Mouse (Mus musculus) v-Abl transformed pro-B cells (cell line): Measurements from ENCODE around the gene Dgkz.

Experiments
- in situ Hi-C, 2 experiments: fragments of 400-800 bp; cut with MboI; formaldehyde crosslinking; loops; one replicate each; pipeline ENCODE4 v1.15.1; 2025; ENCODE audit not compliant: unreplicated experiment in 2 of 2

Gene Dgkz

DNA sequence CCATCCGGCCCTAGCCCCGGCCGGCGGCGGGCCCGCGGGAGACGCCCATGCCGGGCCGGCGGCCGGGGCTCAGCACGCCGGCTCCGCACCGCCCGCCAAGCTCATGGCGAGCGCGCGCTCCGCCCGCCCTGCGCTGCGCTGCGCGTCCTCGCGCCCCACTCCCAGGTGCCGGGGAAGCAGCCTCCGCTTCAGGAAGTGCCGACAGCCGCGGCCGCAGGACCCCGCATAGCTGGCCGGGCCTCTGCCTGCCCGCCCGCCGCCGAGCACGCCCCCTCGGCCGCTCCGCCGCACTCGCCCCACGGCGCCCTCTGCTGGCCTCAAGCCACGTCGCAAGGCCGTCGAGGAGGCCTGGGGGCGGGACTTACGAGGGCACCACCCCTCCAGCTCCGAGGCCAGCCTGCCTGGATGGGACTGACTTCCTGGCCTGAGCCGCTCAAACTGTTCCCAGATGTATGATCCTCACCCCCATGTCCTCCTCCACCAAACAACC, 12.2 kb downstream of the Dgkz start:
- in situ Hi-C loops = loop anchor here in 1 of 2 experiments (25.0 kb wide), 2 partner anchors 1224 to 1474 kb away; partner anchors contain the start of gene Trp53i11

DNA sequence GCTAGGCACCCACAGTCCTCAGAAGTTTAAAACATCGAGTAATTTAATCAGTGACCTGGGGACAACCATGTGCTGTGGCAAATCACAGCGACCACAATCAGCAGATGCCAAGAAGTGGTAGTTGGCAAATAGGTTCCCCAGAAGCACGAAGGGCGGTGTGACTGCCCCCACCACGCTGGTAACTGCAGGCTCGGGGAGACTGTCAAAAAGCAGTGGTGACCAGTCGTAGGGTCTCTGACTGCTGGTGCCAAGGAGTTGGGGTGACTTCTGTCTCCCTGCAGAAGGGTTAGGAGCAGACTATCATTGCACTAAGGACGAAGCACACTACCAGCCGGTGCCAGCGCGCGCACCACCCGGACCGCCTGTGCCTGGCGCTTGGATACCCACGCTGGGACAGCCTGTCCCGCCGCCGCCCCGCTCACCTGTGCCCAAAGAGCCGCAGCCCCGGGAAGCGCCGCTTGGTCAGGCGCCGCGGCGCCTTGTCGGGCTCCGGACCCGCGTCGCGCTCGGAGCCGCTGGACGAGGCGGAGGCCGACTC, 12.7 kb downstream of the Dgkz start:
- in situ Hi-C loops = loop anchor here in 1 of 2 experiments (25.0 kb wide), 2 partner anchors 1224 to 1474 kb away; partner anchors contain the start of gene Trp53i11

DNA sequence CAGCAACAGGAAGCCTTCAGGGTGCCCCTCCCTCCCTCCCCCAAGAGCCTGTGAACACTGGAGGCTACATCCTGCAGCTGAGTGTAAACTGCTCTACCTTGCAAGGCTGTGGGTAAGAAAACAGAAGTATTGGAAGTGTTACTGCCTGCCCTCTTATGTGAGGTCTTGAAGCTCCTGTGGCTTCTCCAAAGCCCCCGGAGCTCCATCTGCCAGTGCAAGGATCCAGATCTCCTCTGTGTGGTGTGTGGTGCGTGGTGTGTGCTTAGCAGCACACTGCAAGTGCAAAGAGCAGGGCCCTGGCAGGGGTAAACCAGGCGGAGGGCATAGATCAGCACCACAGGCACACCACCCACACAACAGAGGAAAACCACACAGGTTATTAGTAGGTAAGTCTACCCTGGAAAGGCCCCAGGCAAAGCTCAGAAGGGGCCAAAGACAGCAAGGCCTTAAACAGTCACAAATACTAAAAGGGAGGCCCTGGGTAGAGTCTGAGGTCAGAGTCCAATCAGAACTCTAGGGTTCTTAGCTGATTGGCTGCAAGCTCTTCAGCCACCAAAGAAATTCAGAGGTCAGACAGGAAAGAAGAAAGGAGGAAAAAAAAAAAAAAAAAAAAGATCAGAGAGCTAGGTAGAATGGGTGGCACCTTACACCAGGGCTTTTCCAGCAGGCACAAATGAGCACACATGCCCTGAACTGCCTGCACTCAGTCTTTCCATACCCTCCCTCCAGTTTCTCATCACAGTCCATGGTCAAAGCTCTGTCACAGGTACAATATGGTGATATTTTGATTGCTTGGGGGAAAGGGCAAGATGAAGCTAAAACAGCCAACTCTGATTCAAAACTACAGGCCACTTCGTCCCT, 13.5 kb downstream of the Dgkz start:
- in situ Hi-C loops = loop anchor here in 1 of 2 experiments (25.0 kb wide), 2 partner anchors 1225 to 1475 kb away; partner anchors contain the start of gene Trp53i11

DNA sequence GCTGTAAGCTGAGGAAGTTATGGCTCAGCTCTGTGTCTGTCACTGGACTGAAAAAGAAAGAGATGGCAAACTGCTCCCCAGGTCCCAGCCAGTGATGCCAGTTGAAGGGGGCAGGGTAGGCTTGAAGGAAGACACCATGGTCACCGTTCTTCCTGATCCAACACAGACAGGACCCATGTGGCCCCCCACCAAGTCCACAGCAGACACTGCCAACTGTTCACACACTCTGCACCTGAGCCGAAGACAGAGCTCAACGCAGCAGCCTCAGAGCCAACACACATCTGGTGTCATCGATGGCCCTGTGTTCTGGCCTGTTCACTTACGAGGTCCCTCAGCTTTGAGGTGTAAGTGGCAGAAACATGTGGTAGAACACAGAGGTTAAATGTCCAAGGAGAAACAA, 15.2 kb downstream of the Dgkz start:
- in situ Hi-C loops = loop anchor here in 1 of 2 experiments (25.0 kb wide), 2 partner anchors 1227 to 1477 kb away; partner anchors contain the start of gene Trp53i11

DNA sequence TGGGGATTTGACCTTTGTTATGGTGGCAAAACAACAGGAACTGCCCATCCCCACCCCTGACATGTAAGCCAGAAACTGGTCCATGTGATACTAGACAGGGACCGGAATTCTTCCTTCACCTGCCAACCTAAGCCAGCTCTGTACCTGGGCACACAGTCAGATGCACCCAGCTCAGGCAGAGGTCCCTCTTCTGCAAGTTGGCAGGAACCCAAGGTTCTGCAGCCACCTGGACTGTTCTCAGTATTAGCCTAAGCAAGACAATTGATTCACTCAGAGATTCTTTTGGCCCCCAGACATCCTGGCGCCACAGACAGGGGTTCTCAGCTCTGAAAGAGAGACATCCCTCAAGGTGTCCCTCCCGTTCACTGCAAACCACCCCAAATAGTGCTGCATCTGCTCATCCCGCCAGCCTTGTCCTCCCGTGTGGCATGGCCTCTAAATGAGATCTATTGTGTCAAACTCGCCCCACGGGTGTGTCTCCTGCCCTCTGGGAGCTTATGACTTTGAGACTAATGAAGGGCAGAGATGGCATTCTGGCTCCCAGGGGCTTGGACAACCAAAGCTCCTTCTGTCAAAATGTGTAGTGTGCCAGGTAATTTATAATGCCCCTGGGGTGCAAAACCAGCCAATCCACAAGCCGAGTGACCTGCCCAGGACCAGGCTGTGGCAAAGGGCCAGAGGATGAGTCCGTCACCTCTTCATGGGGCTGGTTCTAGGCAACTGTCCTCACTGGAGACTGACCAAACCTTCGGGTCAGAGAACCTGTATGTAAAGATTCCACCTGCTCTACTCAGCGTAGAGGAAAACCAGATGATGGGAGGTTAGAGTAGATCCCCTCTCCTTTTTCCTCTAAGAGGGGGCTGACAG, 15.9 kb downstream of the Dgkz start:
- in situ Hi-C loops = loop anchor here in 1 of 2 experiments (25.0 kb wide), 2 partner anchors 1228 to 1478 kb away; partner anchors contain the start of gene Trp53i11

DNA sequence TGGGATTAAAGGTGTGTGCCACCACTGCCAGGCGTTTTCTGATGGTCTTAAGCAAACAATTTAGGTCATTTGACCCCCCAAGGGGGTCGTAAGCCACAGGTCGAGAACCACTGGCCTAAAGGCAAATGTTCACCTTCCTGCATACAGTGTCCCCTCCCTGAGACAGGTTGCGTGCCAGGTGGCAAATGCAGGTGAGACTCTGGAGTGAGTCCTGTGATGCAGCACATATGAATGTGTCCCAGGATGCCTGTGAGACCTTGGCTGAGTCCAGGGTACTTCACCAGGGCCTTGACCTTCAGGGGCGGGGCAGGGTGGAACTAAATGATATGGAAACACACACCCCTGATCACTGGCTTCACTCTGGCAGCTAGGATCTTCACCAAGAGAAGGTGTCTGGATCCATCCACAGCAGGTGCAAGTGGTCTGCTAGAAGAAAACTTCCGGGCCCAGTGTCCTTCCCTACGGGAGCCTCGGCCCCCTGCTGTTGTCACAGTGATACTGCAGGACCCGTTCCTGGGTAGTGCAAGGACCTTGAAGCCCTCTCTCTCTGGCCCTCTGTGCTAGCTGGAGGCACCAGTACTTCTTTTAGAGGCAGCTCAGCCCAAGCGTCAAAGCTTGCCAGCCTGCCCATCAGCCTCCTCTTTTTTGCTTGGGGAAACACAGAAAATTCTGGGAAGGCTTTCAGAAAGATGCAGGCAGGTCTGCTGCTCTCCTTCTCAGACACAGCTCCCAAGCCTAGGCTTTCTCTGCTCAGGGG, 16.8 kb downstream of the Dgkz start:
- in situ Hi-C loops = loop anchor here in 1 of 2 experiments (25.0 kb wide), 2 partner anchors 1228 to 1478 kb away; partner anchors contain the start of gene Trp53i11

DNA sequence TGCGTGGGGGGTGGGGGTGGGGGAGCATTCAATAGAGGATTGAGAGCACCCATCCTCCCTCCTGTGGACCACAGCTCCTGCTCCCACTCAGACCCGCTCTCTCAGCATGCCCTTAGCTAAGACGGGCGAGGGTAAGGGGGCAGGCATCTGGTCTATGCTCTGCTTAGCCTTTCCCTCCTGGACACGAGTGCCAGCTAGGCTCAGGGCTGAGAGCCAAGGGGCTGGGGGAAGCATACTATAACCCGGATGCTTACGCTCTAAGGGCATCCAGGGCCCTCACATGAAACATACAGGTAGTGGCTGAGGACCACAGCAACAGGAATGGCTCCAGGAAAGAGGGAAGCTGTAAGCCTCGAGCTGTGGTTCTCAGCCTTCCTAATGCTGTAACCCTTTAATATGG, 17.6 kb downstream of the Dgkz start:
- in situ Hi-C loops = loop anchor here in 1 of 2 experiments (25.0 kb wide), 2 partner anchors 1229 to 1479 kb away; partner anchors contain the start of gene Trp53i11

DNA sequence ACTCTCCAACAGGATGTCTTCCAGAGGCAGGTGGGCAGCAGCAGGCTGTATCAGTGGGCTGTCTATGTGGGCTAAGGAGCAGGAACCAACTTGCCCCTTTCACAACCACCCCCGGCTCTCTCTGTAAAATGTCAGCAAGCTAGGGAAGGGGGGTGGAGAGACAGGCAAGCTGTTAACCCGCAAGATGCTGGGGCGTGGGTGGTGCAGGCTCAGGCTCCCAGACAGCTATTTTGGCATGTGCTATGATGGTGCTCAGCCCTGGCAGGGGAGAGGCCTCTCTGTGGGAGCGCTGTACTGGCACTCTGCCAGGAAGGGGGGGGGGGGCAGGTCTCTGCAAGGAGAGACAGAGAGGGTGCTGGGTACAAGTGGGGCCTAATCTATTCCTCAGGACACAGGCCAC, 18.6 kb downstream of the Dgkz start:
- in situ Hi-C loops = loop anchor here in 1 of 2 experiments (25.0 kb wide), 2 partner anchors 1230 to 1480 kb away; partner anchors contain the start of gene Trp53i11

DNA sequence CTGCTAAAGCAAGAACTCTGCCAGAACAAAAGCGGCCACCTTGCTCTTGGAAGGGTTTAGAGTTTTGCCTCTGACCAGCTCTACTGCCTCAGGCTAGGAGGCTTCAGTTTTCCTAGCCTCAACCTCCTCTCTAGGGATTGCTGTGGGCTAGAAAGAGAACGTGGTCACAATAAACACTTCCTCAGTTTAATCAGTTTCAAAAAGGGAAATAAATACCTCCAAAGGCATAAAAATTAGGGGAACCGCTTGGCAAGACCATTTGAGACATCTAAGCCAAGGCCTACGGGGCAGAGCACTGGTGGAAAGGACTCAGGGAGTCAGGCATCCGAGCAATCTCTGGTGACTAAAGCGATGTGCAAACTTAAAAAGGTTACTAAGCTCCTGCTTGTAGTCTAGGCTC, 19.8 kb downstream of the Dgkz start:
- in situ Hi-C loops = loop anchor here in 1 of 2 experiments (25.0 kb wide), 2 partner anchors 1231 to 1481 kb away; partner anchors contain the start of gene Trp53i11

DNA sequence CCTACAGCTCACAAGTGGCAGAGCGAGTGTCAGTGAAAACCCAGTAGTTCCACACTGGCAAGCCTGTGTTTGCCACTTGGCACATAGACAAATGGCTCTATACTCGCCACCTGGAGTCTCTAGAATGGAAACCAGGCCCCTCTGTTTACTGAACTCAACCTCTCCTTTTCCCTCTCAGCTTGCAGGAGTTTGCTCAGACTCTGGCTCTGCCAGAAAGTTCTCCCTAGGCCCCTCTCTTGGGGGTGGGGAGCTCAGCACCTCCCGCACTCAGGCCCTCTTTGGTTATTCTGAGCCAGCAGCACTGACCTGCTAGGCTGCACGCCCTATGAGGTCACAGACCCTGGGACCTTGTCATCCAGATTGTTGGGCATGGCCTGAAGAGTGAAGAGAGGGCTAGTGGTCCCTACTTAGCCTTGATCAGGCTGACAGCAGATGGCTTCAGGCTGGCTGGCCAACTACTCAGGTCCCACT, 20.5 kb downstream of the Dgkz start:
- in situ Hi-C loops = loop anchor here in 1 of 2 experiments (25.0 kb wide), 2 partner anchors 1232 to 1482 kb away; partner anchors contain the start of gene Trp53i11

DNA sequence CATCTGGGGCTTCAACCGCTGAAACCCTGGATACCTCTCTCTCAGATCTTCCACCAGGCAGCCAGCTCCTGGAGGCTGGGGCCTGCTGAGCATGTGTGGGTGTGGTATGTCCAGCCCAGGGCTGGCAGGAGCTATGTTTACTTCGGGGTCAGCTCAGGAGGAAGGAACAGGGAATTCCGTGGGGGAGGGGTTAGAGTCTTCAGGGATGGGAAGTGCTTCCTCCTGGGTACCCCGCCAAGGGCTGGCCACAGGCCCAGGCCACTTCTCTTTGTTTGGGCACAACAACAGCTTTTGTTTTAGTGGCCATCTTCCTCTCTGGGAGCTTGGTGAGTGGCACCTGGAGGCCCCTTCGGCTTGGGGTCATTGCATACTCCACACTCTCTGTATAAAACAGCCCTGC, 21.8 kb downstream of the Dgkz start:
- in situ Hi-C loops = loop anchor here in 1 of 2 experiments (25.0 kb wide), 2 partner anchors 1233 to 1483 kb away; partner anchors contain the start of gene Trp53i11

DNA sequence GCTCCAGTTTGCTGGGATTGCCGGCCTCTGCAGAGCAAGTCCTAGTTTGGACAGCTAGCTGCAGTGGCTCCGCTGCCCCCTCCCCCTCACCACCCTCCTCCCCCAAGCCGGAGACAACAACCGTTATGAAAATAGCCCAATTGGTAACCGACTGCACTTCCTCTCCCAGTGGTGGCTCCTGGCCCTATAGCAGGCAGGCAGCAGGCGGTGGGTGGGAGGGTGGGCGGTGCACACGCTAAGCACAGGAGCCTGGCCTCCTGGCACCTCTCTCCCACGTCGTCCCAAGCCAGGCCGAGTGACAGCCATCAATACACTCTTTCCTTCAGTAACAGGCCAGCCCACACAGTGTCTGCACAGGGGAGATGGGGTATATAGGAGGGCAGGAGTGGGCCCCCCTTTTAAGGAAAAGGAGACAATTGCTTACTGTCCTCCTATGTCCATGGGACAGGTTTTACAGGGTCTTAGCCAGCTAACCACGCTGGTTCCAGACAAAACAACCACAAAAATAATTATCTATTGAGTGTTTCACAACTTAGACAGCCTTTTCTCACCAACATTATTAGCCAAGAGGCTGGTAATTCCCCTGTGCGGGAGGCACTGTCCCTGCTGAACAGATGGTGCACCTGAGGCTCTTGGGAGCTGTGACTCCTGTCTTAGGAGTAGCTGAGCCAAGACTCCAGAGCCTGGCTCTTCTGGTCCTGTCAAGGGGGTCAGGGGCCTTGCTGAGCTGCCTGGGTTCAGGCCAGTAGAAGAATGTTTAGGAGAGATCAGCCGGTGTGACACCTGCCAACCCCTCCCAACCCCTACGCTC, 25.2 kb downstream of the Dgkz start:
- in situ Hi-C loops = loop anchor here in 1 of 2 experiments (25.0 kb wide), 2 partner anchors 1237 to 1487 kb away; partner anchors contain the start of gene Trp53i11

DNA sequence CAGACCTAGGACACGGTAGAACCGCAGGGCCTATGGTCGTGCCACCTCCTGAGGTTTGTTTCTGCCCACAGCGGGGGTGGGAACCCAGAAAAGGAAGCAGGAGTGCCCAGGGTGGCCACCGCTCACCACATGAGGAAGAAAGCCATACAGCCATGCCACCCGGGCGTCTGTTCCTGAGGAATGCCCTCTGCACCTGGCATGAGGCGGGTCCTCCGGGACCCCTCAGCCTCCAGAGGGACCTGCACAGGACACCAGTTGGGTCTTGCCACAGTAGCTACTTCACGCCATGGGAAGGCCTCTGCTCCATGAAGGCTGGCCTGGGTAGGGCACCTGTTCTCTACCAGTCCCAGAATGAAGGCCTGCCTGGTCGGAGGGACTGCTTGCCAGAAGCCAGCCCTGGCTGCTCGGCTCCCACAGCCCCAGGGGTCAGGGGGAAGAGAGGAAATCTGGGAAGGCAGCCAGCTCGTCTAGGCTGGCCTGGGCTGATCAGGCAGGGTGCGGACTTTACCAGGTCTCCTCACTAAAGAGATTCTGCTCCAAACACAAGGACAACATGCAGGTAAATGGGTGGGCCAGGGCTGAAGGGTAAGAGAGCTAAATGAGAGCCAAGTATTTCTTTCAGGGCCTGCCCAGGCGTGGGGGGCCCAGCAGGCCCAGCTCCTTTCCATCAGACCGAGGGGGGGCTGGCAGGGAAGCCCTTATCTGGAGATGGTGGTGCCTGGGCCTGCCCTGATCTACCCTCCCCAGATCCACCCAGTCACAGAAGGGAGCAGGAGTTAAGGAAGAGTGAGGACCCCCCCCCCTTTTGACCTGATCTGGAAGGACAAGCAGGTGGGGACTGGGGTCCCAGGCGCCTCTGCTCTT, 26.0 kb downstream of the Dgkz start:
- in situ Hi-C loops = loop anchor here (5.0 to 25.0 kb wide), 3 partner anchors 38 to 1488 kb away; partner anchors contain the start of gene Trp53i11 (in 1 of the 2)

DNA sequence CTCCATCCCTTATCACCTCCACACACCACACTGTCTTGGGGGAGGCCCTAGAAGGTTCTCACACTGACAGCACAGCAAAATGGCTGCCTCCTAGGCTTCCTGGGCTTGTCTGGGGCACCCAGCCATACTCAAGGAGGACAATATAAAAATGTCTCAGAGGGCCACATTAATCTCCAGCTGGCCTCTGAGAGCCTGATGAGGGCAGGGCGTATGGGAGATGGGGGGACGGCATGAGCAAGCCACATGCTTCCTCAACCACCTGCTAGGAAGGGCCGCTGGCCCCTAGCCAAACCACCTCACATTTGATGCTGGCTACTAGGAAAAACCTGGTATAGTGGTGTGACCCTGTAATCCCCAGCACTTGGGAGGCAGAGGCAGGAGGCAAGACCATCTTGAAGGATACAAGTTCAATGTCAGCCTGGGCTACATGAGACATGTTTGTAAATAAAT, 26.8 kb downstream of the Dgkz start:
- in situ Hi-C loops = loop anchor here in 1 of 2 experiments (5.0 kb wide), 1 partner anchor 38 kb away; no protein-coding TSS in a partner anchor

DNA sequence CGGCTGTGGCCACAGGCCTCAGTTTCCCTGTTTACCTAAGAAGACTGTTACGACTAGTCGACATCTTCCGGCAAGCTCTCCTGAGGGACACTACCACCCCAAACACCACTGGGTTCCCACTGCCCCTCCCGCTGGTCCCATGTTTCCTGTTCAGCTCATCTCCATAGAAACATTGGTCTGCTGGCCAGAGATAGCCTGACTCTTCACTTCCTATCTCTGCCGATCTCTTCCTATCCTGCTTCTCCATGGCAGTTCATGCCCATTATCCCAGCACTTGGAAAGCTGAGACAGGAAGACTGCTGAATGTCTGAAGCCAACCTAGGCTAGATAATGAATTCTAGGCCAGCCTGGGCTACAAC, 27.5 kb downstream of the Dgkz start:
- in situ Hi-C loops = loop anchor here in 1 of 2 experiments (5.0 kb wide), 1 partner anchor 39 kb away; no protein-coding TSS in a partner anchor

DNA sequence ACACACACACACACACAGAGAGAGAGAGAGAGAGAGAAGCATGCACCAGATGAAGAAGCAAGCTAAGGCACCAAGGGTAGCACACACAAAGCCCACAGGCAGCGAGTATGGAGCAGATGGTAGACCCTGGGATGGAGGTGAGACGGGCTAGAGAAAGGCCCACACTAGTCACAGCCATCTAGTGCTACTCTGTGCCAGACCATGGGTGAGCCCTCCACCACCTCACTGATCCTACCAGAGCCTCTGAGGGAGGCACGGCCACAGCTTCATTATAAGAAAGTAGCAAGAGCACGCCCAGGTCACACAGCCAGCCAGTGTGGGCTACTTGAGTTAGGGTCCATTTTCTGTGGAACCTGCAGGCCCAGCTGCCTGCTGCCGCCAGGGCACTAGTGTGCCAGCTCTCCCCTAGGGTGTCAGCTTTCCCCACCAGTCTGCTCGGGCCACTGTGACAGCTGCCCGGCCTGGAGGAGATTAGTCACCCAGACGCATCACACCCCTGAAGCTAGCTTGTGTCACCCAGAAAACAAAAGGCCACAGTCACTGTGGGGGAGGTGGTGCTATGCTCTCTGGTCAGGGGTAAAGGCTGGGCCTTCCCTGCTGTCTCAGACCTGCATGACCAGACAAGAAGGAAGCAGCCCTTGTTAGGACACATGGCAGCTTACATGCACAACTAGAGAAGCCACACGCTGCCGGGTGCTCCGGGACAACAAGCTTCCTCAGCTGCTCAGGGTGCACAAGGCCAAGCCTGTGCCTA, 28.1 kb downstream of the Dgkz start:
- in situ Hi-C loops = loop anchor here in 1 of 2 experiments (5.0 kb wide), 1 partner anchor 40 kb away; no protein-coding TSS in a partner anchor
